Mouse (Mus musculus): Measurements from ENCODE around the gene Thumpd3. TPM values are rescaled to one million over a fixed set of nuclear protein-coding genes. Genes with fewer than 3 reads are reported as not detected.

Thumpd3 gene
- polyA plus RNA-seq, 1 experiment from 2014 or later: 29.5 TPM

DNA sequence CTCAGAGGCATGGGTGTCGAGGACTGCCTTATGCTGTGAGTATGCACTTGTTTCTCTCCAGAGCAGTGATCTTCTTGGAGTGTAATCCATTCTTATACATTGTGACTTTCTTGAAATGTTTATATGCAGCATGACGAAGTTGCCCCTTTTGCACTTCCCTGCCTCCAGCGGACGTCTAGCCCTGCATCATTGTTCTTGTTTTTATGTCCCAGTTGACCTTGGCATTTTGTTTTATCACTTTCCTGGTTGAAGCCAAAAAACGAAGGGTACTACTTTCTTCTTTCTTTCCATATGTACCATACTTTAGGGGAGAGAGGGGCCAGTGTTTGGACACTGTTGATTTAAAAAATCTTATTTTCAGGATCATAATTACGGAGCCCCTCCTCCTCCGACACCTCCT is 63.9 kb downstream of the Thumpd3 start:
- no peak overlapping the region for H3K4me2 ChIP-seq (ENCODE audit: low read depth, low read length)
- WGBS (ENCODE audit: insufficient replicate concordance): 85% methylated on average over 7 of the region's 7 CpGs
- no peak for ATAC-seq (ENCODE audit: low read depth)

More for the DNA sequence above, 63.9 kb downstream of the Thumpd3 start:
- H3K36me3 ChIP-seq (ENCODE audit: control insufficient read depth, insufficient read depth): peaks cover 36% of the 10 kb centered on the region
- H3K27ac ChIP-seq (ENCODE audit: low read length): no peak overlapping the region
- H3K9ac ChIP-seq (ENCODE audit: low read depth, low read length): no peak overlapping the region
- H3K4me1 ChIP-seq (ENCODE audit: control insufficient read depth, low read depth, low read length): no peaks in the 10 kb centered on the region
- no peaks in the 10 kb centered on the region for H3K27me3 ChIP-seq (ENCODE audit: control insufficient read depth, insufficient read depth, low read depth, low read length)
- H3K9me3 ChIP-seq (replicated peaks; ENCODE audit: control insufficient read depth, low read length): no peaks in the 10 kb centered on the region
- no peak overlapping the region for H3K4me3 ChIP-seq (ENCODE audit: low read depth, low read length)

Other genes with a start within 250 kb of the Thumpd3 start
- 0.22 and 0.28 TPM in 2 replicates for gene Srgap3, start 99.0 kb upstream of the Thumpd3 start, polyA plus RNA-seq (2015; fragmentation: Nextera tagmentation; extraction: Ambion mirVana)
- 18.4 and 20.1 TPM in 2 replicates for gene Setd5, start 31.1 kb downstream of the Thumpd3 start, polyA plus RNA-seq (2015; fragmentation: Nextera tagmentation; extraction: Ambion mirVana)
- 0.11 TPM in 2 replicates for gene Lhfpl4, start 149.2 kb downstream of the Thumpd3 start, polyA plus RNA-seq (2015; fragmentation: Nextera tagmentation; extraction: Ambion mirVana)
- gene Mtmr14, start 191.6 kb downstream of the Thumpd3 start, polyA plus RNA-seq (2015; fragmentation: Nextera tagmentation; extraction: Ambion mirVana): 16.4 and 16.8 TPM in 2 replicates
- gene Cpne9, start 236.1 kb downstream of the Thumpd3 start, polyA plus RNA-seq (2015; fragmentation: Nextera tagmentation; extraction: Ambion mirVana): 0.02 TPM in 1 of 2 replicates, not detected in the other

Measured in liver, embryonic 16.5 days (tissue).